Mouse (Mus musculus) liver, adult 10 weeks (tissue): ENCODE measurements around the gene Olfr46. TPM values are rescaled to one million over a fixed set of nuclear protein-coding genes. Genes with fewer than 3 reads are reported as not detected.

ENCODE experiments used
- polyA plus RNA-seq: library from polyadenylated mRNA; stranded (reverse); fragments of 350-450 nt; fragmentation: Illumina TruSeq; extraction: RNeasy Lipid Tissue Mini Kit (QIAGEN cat#74804); gene quantifications from one replicate; pipeline ENCODE4 v1.2.3, GENCODE M21; 2014; ENCODE audit warnings: low read depth, low replicate concordance

Olfr46 gene
- polyA plus RNA-seq, result not detected

DNA sequence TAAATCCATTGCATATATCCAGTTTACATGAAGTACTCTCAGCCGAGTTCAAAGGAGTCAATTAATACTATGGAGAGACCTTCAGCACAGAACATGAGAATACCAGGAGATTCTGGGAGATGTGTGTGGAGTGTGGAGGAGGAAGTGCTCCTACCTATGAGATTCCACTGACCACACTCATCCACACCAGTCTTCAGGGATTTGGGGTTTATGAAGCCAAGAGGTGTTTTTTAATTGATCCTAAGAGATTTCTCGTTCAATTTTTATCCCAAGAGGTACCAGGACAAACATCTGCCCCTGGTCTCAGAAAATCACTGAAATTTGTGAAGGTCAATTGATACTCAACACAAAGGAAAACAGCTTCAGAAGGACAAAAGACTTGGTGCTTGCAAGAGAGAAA, at the start of gene Olfr46:
Gene Olfr46, plus strand, starts transcription at position 301 of the 400 bp plus-strand sequence.

DNA sequence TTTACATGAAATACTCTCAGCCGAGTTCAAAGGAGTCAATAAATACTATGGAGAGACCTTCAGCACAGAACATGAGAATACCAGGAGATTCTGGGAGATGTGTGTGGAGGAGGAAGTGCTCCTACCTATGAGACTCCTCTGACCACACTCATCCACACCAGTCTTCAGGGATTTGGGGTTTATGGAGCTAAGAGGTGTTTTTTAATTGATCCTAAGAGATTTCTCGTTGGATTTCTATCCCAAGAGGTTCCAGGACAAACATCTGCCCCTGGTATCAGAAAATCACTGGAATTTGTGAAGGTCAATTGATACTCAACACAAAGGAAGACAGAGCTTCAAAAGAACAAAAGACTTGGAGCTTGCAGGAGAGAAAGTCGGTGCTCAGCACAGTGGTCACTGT, 33.5 kb upstream of the Olfr46 start, which contains the start of gene Olfr538:
Gene Olfr538, plus strand, starts transcription at position 301 of the 400 bp plus-strand sequence.

DNA sequence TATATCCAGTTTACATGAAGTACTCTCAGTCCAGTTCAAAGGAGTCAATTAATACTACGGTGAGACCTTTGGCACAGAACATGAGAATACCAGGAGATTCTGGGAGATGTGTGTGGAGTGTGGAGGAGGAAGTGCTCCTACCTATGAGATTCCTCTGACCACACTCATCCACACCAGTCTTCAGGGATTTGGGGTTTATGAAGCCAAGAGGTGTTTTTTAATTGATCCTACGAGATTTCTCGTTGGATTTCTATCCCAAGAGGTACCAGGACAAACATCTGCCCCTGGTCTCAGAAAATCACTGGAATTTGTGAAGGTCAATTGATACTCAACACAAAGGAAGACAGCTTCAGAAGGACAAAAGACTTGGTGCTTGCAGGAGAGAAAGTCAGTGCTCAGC, 27.6 kb downstream of the Olfr46 start, which contains the start of gene Olfr61:
Gene Olfr61, plus strand, starts transcription at position 301 of the 400 bp plus-strand sequence.

DNA sequence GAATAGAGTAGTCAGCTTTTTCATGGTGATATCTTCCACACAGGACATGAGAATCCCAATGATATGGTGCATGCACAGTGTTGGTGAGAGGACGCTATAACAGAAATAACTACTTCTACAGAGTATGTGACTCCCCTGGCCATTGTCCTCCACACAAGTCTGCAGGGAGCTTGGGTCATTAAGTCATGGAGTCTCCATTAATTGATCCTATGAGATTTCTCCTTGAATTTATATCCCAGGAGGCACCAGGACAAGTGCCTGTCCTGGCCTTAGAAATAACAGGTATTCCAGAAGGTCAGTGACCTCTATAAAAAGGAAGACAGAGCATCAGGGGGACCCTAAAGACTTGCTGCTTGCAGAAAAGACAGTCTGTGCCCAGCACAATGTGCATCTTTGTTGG, 45.1 kb downstream of the Olfr46 start, which contains the start of gene Olfr53:
Gene Olfr53, plus strand, starts transcription at position 301 of the 400 bp plus-strand sequence.

DNA sequence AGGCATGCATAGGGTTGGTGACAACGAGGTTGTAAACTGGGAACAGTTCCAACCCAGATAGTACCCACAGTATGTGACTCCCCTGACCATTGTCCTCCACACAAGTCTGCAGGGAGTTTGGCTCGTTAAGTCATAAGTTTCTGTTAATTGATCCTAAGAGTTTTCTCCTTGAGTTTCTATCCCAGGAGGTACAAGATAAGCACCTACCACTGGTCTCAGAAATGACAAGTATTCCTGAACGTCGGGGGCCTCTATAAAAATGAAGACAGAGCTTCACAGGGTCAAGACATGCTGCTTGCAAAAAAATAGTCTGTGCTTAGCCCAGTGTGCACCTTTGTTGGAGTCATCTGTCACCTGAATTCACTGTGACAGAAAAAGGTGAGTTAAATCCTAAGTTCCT, 58.6 kb downstream of the Olfr46 start, which contains the start of gene Olfr539:
Gene Olfr539, plus strand, starts transcription at position 301 of the 400 bp plus-strand sequence.

Other genes starting within 250 kb of the Olfr46 start
- gene Olfr60, start 239.6 kb upstream of the Olfr46 start, polyA plus RNA-seq, result not detected
- not detected for gene Olfr530, start 224.9 kb upstream of the Olfr46 start, polyA plus RNA-seq
- not detected for gene Olfr531, start 198.4 kb upstream of the Olfr46 start, polyA plus RNA-seq
- gene Olfr532, start 179.6 kb upstream of the Olfr46 start, polyA plus RNA-seq, result not detected
- not detected for gene Olfr533, start 137.9 kb upstream of the Olfr46 start, polyA plus RNA-seq
- not detected for gene Olfr535, start 117.1 kb upstream of the Olfr46 start, polyA plus RNA-seq
- gene Olfr536, start 93.9 kb upstream of the Olfr46 start, polyA plus RNA-seq, result not detected
- gene Olfr538, start 33.4 kb upstream of the Olfr46 start, polyA plus RNA-seq, result not detected
- not detected for gene Olfr61, start 27.7 kb downstream of the Olfr46 start, polyA plus RNA-seq
- gene Olfr53, start 45.2 kb downstream of the Olfr46 start, polyA plus RNA-seq, result not detected
- gene Olfr539, start 58.7 kb downstream of the Olfr46 start, polyA plus RNA-seq, result not detected
- gene Olfr45, start 80.7 kb downstream of the Olfr46 start, polyA plus RNA-seq, result not detected
- not detected for gene Olfr541, start 96.0 kb downstream of the Olfr46 start, polyA plus RNA-seq
- gene Cyp2e1, start 162.5 kb downstream of the Olfr46 start, polyA plus RNA-seq, result 9,740 TPM
- not detected for gene Syce1, start 186.6 kb downstream of the Olfr46 start, polyA plus RNA-seq
- gene Zfp941, start 220.9 kb downstream of the Olfr46 start, polyA plus RNA-seq, result 0.66 TPM
- gene Urah, start 233.7 kb downstream of the Olfr46 start, polyA plus RNA-seq, result 287 TPM
- gene Scgb1c1, start 244.3 kb downstream of the Olfr46 start, polyA plus RNA-seq, result not detected
- not detected for gene Odf3, start 246.5 kb downstream of the Olfr46 start, polyA plus RNA-seq